Mouse (Mus musculus) spleen, postnatal 14 days (tissue): Measurements from ENCODE around the gene Lax1.
"Not testable (repeated sequence)": the region's sequence is repeated elsewhere in the genome, so short reads cannot be mapped to it uniquely, and the experiment has no call there.

ENCODE experiments used
- DNase-seq, 2 experiments: peaks; one replicate each; pipeline ENCODE4 v3.0.0; 2021 to 2022; ENCODE audit warnings: low spot score in 2 of 2

Lax1 gene

GRCm38 (mm10) chr1:133689897-133690296 is at the start of gene Lax1:
Gene Lax1 (minus strand): TSS chr1:133690108.
- DNase-seq = peak; percentile 33 to 35

DNA sequence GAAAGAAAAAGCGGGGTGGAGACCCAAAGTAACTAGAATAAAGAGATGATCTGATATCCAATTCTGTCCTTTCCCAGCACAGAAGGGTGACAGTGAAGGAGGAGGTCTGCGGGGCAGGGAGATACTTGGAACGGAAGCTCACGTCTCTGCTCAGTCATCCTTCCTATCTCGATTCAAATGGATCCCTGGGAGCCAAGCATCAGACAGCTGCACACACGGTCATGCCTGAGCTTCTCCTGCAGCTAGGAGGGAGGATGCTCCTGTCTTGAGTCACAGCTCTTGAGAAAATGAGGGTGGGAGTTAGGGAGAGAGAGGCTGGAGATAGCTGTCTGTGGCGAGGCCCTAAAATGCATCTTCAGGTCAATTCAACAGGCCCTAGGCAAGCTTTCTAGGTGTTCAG is 46.8 kb upstream of the Lax1 start:
- no peak for DNase-seq

GRCm38 (mm10) chr1:133735995-133736652 is 46.2 kb upstream of the Lax1 start:
- DNase-seq = peak in 1 of 2 experiments; percentile 21

DNA sequence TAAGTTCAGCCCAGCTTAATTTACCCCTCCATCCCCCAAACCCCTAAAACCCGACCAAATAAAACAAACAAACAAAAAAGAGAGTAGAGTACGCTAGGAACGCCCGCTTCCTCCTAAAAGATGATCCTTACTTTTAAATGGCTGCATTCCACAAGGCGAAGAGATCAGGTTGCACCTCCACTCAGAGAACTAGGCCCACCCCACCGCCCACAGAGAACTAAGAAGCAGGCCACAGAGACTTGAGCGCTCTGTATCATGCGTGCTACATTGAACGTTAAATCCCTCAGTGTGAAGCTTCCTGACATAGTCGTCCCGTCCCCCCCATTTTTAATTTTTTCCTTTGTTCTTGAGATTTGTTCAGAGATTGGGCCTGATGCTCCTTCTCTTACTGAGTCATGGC is 42.9 kb upstream of the Lax1 start:
- DNase-seq = no peak

GRCm38 (mm10) chr1:133728339-133728738 is 38.4 kb upstream of the Lax1 start:
- DNase-seq = no peak

DNA sequence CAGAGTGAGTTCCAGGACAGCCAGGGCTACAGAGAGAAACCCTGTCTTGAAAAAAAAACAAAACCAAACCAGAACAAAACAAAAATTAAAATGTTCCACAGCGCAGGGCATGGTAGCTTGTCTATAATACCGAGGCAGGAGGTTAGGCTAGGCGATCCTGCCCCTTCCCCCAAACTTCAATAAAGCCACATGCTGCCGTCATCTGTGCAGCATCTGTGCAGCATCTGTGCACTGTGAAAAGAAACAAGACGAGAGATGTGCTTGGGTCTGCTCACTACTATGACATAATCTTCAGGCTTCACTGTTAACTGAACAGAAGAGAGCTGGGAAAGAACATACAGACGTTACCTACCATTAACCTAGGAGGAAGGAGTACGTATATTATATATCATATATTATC is 30.4 kb upstream of the Lax1 start:
- DNase-seq = no peak

DNA sequence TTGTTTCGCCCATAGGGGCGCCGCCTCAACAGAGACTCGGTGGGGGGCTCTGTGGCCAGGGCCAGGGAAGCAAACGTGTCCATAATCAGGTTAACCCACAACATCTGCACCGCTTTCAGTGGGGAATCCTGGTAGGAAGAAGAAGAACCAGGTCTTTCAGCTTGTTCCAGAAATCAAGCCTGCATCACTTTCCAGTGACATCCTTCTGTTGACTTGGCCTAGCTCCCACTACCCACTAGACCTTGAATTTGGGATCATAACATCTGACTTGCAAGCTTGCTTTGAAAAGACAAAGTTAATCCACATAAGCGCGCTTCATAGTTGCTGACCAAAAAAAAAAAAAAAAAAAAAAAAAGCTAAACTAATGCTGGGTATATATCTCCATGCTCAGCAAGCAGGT is 28.9 kb upstream of the Lax1 start:
- DNase-seq = no peak

DNA sequence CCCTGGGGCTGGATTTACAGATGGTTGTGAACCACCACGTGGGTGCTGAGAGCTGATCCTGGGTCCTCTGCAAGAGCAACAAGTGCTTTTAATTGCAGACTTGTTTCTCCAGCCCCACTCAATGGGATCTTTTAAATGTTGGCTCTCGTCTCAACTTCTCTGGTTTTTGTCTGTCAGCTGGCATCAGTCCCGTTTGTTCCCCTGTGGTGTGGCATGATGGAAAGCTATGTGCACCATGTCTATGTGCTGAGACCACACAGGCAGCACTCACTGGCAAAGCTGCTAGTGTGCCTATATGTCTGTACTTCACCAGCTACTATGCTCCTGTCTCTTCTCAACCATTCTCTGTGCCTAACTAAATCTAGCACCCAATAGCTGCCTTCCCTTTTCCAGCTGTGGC is 28.4 kb upstream of the Lax1 start:
- DNase-seq = no peak

GRCm38 (mm10) chr1:133716464-133716863 is 26.6 kb upstream of the Lax1 start:
- peak; percentile 42 to 64 for DNase-seq

GRCm38 (mm10) chr1:133715191-133715590 is 25.3 kb upstream of the Lax1 start:
- no peak for DNase-seq

DNA sequence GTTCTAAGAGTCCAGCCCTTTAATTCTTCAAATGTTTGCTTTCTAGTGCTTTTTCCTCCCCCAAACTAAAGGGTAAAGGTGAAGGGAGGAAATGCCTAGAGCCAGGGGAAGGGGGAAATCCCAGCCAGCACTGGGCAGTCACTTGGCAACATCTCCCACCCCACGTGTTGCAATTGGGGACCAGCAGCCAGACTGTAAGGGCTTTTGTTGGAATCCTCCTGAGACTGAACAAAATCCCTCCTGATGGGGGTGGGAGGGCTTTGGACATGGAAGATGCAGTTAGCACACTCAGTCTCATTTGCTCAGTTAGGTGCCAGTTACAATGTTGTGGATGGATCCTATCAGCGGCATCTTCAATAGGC is 23.1 kb upstream of the Lax1 start:
- no peak for DNase-seq

- no peak for DNase-seq
These were observed 22.5 kb upstream of the Lax1 start for GRCm38 (mm10) chr1:133712288-133713008.

DNA sequence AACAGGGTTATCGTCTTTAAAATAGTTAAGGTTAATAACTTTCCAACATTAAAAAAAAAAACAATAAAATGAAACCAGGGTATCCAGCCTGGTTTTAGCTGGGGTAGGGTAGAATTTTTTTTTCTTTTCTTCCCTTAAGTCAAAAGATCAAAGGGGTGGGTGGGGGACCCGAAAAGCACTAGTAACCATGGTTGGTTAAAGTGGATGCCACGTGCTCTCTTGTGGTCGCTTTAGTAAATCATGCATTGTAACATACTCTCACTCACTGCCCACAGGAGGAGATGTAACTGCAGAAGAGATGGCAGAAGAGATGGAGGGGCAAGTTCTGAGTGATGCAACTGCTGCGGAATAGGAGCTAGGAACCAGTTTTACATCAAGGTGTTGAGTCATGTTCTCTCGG is 21.5 kb upstream of the Lax1 start:
- DNase-seq = no peak

- no peak for DNase-seq
These were observed 21.0 kb upstream of the Lax1 start for GRCm38 (mm10) chr1:133710895-133711294.

GRCm38 (mm10) chr1:133709292-133709691 is 19.4 kb upstream of the Lax1 start:
- DNase-seq = no peak

DNA sequence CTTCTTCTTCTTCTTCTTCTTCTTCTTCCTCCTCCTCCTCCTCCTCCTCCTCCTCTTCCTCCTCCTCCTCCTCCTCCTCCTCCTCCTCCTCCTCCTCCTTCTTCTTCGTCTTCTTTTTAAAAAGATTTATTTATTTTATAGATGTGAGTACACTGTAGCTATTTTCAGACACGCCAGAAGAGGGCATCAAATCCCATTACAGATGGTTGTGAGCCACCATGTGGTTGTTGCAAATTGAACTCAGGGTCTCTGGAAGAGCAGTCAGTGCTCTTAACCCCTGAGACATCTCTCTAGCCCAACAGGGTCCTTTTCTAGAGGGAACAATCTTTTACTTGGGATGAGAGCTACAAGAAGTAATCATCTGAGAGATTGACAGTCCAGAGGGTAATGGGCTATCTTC is 11.9 kb upstream of the Lax1 start:
- not testable (repeated sequence) for DNase-seq

GRCm38 (mm10) chr1:133697935-133698620 is 8.2 kb upstream of the Lax1 start:
- no peak for DNase-seq

DNA sequence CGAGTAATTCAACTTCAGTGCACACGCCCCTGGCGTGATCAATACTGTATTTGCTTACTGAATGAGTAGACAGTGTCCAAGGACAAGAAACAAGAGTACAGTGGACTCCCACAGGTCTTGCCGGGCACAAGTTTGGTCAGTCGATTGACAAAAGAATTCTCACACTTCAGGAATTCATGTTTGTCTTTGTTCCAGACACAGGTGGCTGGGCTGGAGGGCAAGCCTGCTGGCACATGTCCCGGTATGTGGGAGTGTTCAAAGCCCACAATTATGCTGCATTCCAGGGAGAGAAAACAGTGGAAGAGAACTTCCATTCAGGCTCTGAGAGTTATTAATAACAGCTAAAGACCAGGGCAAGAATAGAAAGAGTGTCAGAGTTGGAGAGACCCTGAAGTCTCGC is 6.0 kb upstream of the Lax1 start:
- no peak for DNase-seq

DNA sequence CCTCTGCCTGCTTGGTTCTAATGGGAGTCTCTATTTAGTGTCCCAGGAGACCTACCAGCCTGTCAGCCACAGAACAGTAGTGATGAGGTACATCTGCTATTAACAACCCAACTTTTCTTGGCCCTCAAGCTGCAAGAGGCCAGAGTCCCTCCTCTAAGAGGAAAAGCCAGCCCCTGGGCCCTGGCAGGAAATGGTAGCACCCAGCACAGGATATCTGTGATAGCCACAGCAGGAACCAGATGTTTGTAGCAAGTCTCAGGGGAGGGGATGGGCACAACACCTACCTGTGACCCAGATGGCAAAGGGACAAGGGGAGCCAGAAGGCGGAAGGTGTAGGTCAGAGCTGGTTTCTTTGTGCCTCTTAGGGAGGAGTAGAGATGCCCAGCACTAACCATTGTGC is 5.0 kb upstream of the Lax1 start:
- peak in 1 of 2 experiments; percentile 46 for DNase-seq

DNA sequence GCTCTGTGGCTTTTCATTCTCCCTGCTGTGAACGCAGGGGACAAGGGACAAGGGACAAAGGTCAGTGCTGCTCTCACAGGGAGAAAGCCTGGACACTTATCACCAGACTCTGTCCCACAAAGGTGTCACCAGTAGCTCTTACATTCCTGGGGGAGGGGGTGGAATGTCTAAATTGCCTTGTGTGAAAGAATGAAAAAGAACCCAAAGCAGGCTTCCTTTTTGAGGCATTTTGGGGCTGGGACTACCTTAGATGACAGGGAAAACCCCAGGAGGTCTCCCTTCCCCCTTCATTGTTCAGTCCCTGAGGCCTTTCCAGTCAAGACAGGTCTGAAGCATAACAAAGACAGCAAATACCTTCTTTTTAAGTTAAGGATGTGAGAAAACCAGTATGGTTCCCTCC is 4.4 kb upstream of the Lax1 start:
- DNase-seq = no peak

DNA sequence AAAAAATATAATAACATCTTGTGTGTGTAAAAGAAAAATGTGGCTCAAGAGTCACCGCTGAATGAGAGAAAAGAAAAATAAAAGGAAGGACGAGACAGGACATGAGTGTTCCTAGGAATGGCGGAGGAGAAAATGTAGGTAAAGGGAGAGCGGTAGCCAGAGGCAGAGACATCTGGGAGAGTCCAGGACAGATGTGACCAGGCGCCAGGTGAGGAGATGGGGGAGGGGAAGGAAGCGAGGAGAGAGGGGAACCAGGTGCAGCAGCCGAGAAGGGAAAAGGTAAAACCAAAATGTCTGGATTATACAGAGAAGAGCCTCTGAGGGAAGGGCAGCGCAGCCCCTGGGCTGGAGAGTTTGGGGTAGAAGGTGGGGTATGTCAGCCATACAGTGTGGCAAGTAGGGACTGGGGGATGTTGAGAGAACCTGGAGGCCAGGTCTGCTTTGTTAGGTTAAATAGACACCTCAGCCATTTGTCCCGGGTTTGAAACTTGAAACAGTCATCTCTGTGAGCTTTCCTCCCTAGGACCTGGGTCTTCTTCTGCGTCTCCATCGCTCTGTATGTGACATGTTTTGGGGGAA is 3.7 kb upstream of the Lax1 start:
- no peak for DNase-seq

- DNase-seq = no peak
These were observed 2.3 kb upstream of the Lax1 start for GRCm38 (mm10) chr1:133692195-133692594.

GRCm38 (mm10) chr1:133691046-133691445 is 1.1 kb upstream of the Lax1 start:
- DNase-seq = no peak
